Mouse (Mus musculus): ENCODE data around the gene Acp2.

- no peak for TF ChIP-seq CTCF (IDR thresholded peaks at IDR 0.05; ENCODE audit: insufficient read depth, low read depth, low read length)
- no peak for TF ChIP-seq POLR2A (IDR thresholded peaks at IDR 0.05; ENCODE audit: insufficient read depth, low read depth, low read length)
These were observed 49.3 kb downstream of the Acp2 start for GRCm38 (mm10) chr2:91252001-91252400.
